Mouse (Mus musculus) left cerebral cortex, postnatal 25 days (tissue): ENCODE results near the gene Foxr1. TPM values are rescaled to one million over a fixed set of nuclear protein-coding genes. Genes with fewer than 3 reads are reported as not detected.
A peak's percentile ranks its signal among the peaks of the same experiment; 100 is the strongest.
"Not testable (repeated sequence)": the region's sequence is repeated elsewhere in the genome, so short reads cannot be mapped to it uniquely, and the experiment has no call there.

Experiments
- DNase-seq, 2 experiments: peaks; one replicate each; pipeline ENCODE4 v3.0.0; 2022; ENCODE audit warnings: low spot score in 2 of 2, mixed read lengths in 1 of 2
- intact Hi-C: fragments of 180-260 bp; cut with DNase I; formaldehyde crosslinking; loops from one replicate; pipeline ENCODE4 v1.15.1; 2025
- total RNA-seq, 2 experiments: library from RNA; stranded (reverse); gene quantifications; 2 replicates each; pipeline ENCODE4 v1.2.3; 2021

The Foxr1 gene
- total RNA-seq, 2 experiments from 2014 or later, result not detected

GRCm38 (mm10) chr9:44418519-44419385, 22.2 kb downstream of the Foxr1 start, which contains the start of gene Ccdc84:
Ccdc84 (minus strand) TSS chr9:44418569.
- DNase-seq, result no peak
- intact Hi-C loops, result no loop called here

- intact Hi-C loops, result no loop called here
- peak; percentile 95 to 97 for DNase-seq
Observed at GRCm38 (mm10) chr9:44417892-44418363, 23.0 kb downstream of the Foxr1 start.

GRCm38 (mm10) chr9:44417156-44417891, 23.6 kb downstream of the Foxr1 start:
- no peak for DNase-seq
- intact Hi-C loops, result no loop called here

- no peak for DNase-seq
- intact Hi-C loops, result no loop called here
Observed at GRCm38 (mm10) chr9:44412781-44413180, 28.2 kb downstream of the Foxr1 start.

- DNase-seq, result no peak
- intact Hi-C loops, result no loop called here
Observed at GRCm38 (mm10) chr9:44412306-44412705, 28.6 kb downstream of the Foxr1 start.

- DNase-seq, result no peak
- intact Hi-C loops, result no loop called here
Observed at GRCm38 (mm10) chr9:44411601-44412130, 29.3 kb downstream of the Foxr1 start.

GRCm38 (mm10) chr9:44410647-44411336, 30.1 kb downstream of the Foxr1 start:
- intact Hi-C loops, result no loop called here
- no peak for DNase-seq

- intact Hi-C loops, DNase-seq: not testable (repeated sequence)
Observed at GRCm38 (mm10) chr9:44408693-44409092, 32.2 kb downstream of the Foxr1 start.

- intact Hi-C loops, result no loop called here
- DNase-seq, result no peak
Observed at GRCm38 (mm10) chr9:44407752-44408097, 33.2 kb downstream of the Foxr1 start.

GRCm38 (mm10) chr9:44406906-44407751, 33.8 kb downstream of the Foxr1 start, which contains the start of the genes Rps25 and Trappc4:
Rps25 (plus strand) TSS chr9:44407139.
Trappc4 (minus strand) TSS chr9:44407600.
- intact Hi-C loops, result no loop called here
- DNase-seq, result peak; percentile 91 to 95

GRCm38 (mm10) chr9:44405011-44405410, 35.9 kb downstream of the Foxr1 start:
- intact Hi-C loops, result no loop called here

GRCm38 (mm10) chr9:44401081-44401480, 39.9 kb downstream of the Foxr1 start:
- DNase-seq, result no peak
- intact Hi-C loops, result no loop called here

More at GRCm38 (mm10) chr9:44405011-44405410, 35.9 kb downstream of the Foxr1 start:
- no peak for DNase-seq

GRCm38 (mm10) chr9:44399795-44400114, 41.2 kb downstream of the Foxr1 start:
- no peak for DNase-seq
- intact Hi-C loops, result no loop called here

GRCm38 (mm10) chr9:44399114-44399794, 41.7 kb downstream of the Foxr1 start:
- intact Hi-C loops, result no loop called here
- DNase-seq, result no peak

GRCm38 (mm10) chr9:44398551-44398950, 42.4 kb downstream of the Foxr1 start:
- intact Hi-C loops, result no loop called here
- DNase-seq, result no peak

GRCm38 (mm10) chr9:44398087-44398486, 42.8 kb downstream of the Foxr1 start:
- intact Hi-C loops, result no loop called here
- DNase-seq, result no peak

GRCm38 (mm10) chr9:44396684-44397411, 44.1 kb downstream of the Foxr1 start, which contains the start of gene Slc37a4:
Slc37a4 (plus strand) TSS chr9:44396852.
- intact Hi-C loops, result no loop called here
- DNase-seq, result peak; percentile 90 to 98

- intact Hi-C loops, result loop anchor here (5.0 kb wide), 1 partner anchor 264 kb away; no protein-coding TSS in a partner anchor
- DNase-seq, result peak; percentile 52 to 68
Observed at GRCm38 (mm10) chr9:44391466-44391865, 49.5 kb downstream of the Foxr1 start.
